Mouse (Mus musculus): ENCODE results near the gene Gnptab.

Gene Gnptab

GRCm38 (mm10) chr10:88380002-88380401, 1.1 kb downstream of the Gnptab start:
- DNase-seq = peak; percentile 77

GRCm38 (mm10) chr10:88380430-88381060, 1.6 kb downstream of the Gnptab start:
- DNase-seq = no peak

DNA sequence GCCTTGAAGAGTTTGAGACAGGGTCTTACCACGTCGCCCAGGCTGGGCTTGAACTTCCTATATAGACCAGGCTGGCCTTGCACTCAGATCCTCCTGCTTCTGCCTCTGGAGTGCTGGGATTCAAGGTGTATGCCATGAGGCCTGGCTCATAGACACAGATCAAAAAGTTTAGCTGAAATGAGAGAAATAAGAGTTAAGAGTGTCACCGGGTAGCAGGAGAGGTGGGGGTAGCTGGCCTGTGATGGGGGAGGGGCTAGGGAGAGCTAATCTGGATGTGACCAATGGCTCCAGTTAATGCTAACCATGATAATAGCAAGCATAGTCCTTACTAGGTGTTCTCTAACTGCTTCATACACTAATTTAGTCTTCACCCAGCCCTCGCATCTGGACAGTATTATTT, 2.4 kb downstream of the Gnptab start:
- DNase-seq = no peak

- DNase-seq = no peak
Observed at GRCm38 (mm10) chr10:88382009-88382408, 3.1 kb downstream of the Gnptab start.

DNA sequence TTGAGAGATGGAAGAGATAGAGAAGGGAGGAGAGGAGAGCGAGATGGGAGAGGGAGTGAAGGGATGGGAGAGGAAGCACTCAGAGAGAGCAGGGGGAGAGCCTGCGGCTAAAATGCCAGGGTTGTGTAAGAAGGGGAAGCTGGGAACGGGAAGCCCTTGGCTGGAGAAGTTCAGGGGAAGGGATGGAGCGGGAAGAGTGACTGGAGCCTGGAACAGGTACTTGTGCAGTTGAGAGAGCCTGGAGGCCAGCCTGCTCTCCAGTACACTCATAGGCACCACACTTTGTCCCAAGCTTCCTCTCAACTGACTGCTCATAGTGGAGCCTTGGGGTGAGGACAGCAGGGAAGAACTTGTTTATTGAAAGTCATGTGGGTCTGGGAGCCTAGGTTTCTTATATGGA, 4.5 kb downstream of the Gnptab start:
- no peak for DNase-seq

DNA sequence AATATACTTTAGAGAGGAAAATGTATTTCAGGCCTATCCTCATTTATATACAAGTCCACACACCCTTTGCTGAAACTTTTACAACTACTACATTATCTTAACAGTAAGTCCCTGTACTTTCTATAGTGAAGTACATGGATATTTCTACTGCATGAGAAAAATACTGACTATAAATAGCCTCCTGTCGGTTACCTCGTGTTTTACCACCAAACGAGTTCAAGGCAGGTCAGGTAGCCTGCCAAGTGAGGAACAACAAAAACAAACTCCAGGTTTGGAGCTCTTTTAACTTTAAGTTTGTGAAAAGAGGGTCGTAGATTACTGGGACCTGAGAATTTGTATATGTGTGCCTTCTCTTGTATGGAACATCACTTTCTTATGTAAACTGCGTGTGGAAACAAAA, 5.1 kb downstream of the Gnptab start:
- no peak for DNase-seq

DNA sequence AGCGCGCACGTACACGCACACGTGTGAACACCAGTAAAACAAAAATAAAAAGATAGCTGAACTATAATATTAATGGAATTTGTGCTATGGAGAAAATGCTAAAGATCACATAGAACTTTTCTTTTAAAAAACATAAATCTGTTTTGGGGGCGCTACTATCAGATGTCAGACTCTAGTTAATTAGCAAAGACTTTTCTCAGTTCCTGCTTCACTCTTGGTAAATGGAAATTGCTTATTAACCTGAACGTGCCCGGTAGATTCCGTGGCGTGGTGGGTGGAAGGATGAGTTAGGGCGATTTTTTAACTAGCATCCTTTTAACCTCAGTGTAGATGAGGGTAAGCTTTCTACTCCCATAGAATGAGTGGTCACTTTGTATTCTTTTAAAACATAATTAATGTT, 6.4 kb downstream of the Gnptab start:
- DNase-seq = no peak

DNA sequence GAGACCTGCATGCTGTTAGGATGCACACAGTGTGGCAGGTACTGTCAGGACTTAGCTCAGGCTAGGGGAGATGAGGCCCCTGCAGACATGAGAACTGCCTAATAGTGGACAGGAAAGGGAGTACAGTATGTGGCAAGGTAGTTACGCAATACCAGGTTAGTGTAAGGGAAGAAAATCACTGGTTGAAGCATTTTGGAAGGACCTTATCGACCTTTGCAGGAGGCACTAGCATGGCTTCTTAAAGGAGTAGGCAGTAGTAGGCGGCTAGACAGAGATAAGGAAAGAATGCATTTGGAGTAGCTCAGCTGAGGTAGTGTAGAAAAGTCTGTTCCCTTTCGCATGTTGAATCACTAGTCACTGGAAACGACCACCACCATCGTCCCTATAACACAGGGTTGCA, 6.8 kb downstream of the Gnptab start:
- DNase-seq = no peak

- no peak for DNase-seq
Observed at GRCm38 (mm10) chr10:88386251-88386650, 7.3 kb downstream of the Gnptab start.

DNA sequence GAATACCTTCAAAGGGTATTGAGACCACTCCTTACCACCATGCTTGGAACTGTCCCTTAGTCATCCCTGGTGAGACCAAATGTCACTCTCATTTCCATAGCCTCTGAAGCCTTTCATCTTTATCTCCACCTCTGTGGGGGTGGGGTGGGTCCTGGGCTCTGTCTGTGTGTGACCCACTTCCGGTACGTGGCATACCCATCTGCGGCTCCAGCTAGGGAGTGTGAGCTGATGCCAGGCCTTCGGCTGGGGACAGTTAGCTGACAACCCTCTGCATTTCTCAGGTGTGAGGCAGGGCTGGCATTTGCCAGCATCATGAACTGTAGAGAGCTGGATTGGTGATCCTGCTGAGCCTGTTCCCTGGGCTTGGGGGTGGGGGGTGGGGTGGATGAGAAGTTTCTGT, 10.6 kb downstream of the Gnptab start:
- DNase-seq = no peak

GRCm38 (mm10) chr10:88390096-88390790, 11.3 kb downstream of the Gnptab start:
- peak; percentile 15 for DNase-seq

GRCm38 (mm10) chr10:88391495-88391894, 12.6 kb downstream of the Gnptab start:
- DNase-seq = no peak

- no peak for DNase-seq
Observed at GRCm38 (mm10) chr10:88392181-88392847, 13.4 kb downstream of the Gnptab start.

DNA sequence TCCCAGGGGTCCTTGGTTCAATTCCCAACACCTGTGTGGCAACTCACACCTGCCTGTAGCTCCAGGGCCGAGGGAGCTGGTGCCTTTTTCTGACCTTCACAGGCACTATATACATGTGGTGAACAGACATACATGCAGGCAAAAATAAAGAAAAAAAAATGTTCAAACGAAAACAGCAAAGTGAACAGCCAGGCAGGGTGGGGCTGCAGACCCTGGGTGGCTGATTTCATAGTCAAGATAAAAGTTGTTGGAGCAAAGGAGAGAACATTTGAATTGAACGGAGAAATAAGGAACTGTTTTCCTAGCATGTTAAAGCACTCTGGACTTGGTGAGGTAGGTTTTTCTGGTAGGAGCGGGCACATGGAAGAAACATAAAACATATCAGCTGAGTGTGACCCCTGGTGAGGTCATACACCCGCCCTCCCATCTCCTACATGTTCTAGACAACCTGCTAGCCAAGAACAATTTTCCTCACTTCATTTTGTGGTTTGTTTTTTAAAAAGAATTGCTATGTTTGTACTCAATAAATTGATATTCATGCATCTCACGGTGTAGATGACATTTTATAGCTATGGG, 19.8 kb downstream of the Gnptab start:
- no peak for DNase-seq

GRCm38 (mm10) chr10:88399271-88399670, 20.3 kb downstream of the Gnptab start:
- no peak for DNase-seq

GRCm38 (mm10) chr10:88403021-88403420, 24.1 kb downstream of the Gnptab start:
- no peak for DNase-seq

GRCm38 (mm10) chr10:88404220-88404619, 25.3 kb downstream of the Gnptab start:
- DNase-seq = no peak

DNA sequence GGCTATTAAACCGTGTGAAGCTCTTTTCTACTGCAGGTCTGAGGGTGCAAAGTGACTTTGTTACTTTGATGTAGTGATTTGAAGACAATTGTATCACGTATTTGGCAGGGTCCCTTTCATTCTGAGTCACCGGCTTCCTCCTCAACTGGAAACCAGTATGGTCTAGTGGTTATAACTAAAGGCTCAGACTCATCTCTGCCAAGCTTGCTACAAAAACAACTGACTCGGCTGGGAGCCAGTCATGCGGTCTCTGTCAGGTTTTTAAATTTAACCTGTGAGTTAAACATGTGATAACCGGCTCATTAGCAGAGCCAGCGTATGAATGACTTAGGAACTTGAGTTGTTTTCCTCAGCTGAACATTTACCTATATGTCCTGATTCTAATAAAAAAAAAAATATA, 26.9 kb downstream of the Gnptab start:
- DNase-seq = no peak

DNA sequence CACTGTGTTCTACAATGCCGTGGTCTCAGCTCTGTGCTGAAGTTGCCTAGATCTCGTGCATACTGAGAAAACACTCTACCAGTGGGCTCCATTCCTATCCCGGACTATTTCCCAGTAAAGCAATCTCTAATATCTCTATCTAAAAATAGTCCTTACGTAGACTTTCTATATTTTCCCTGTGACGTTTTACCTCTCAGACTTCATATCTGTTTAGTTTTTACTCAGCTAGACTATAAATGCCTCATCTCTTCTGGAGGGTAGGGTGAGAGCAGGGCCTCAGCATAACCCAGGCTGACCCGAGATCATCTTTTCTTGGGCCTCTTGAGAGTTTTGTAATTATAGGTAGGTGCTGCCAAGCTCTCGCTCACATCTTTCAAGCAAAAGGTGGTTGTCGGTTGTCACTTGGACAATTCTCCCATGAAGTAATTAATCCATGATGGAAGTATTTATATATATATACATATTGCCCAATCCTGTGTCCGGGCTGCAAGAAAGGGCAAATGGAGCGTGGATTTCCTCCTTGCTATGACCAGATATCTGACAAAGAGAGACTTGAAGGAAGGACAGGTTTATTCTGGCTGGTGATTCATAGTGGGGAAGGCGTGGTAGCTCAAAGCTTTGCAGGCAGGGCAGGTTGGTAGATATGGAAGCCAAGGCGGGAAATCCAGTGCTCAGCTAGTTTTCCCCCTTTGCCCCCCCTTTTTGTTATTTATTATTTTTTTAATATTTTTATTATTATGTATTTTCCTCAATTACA, 29.1 kb downstream of the Gnptab start:
- no peak for DNase-seq

DNA sequence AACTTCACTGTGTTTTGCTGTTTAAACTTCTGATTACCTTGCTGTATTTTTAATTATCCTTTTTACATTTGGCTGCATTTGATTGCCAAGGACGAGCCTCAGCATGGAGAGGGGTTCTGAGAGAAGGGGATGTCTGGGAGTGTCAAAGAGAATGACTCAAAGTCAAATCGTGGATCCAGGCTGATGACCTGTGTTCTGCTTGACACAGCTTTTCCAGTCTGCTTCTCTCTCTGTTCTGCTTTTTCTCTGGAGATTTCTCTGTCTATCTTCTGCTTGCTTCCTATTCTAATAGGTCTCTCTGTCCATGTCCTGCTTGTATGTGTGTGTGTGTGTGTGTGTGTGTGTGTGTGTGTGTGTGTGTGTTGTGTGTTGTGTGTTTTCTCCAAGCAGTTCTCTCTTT, 30.8 kb downstream of the Gnptab start:
- no peak for DNase-seq

GRCm38 (mm10) chr10:88412290-88412995, 33.5 kb downstream of the Gnptab start:
- DNase-seq = no peak

DNA sequence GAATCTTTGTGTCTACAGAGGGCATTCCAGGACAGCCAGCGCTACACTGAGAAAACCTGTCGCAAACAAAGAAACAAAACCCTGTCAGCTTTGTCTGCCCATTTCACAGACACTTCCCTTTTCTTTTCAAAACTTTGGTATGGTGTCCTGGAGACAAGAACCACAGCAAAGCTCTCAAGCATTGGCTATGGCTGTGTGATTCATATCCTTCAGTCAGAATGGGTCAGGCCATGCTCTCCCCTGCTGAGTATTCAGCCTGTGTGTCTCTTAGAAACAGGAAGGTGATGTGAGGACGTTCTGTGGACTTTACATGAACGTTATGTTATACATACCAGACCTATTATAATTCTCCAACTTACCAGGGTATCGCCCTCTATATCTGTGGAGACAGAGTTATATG, 38.8 kb downstream of the Gnptab start:
- DNase-seq = no peak

GRCm38 (mm10) chr10:88420141-88420541, 41.2 kb downstream of the Gnptab start:
- DNase-seq = no peak

Data from lung, postnatal 14 days (tissue).